Mouse (Mus musculus): ENCODE results near the gene Ptrh1. TPM values are rescaled to one million over a fixed set of nuclear protein-coding genes. Genes with fewer than 3 reads are reported as not detected.

Ptrh1 gene
- polyA plus RNA-seq, 1 experiment from 2014 or later: 6.1 TPM

- 71% methylated on average over 7 of the region's 7 CpGs for WGBS
Measured at GRCm38 (mm10) chr2:32750199-32750598, 25.4 kb upstream of the Ptrh1 start.

GRCm38 (mm10) chr2:32750887-32751664 is 24.5 kb upstream of the Ptrh1 start:
- H3K27me3 ChIP-seq (ENCODE audit: control insufficient read depth, insufficient read depth, low read length): no peaks in the 10 kb centered on the region
- WGBS: 25% methylated on average over 31 of the region's 31 CpGs
- H3K27ac ChIP-seq (ENCODE audit: low read length): peak overlapping the region; percentile 48; the same call in 1 of the 2 replicates
- H3K9me3 ChIP-seq (replicated peaks; ENCODE audit: control insufficient read depth, low read length): no peaks in the 10 kb centered on the region
- peak overlapping the region; percentile 57 for H3K4me3 ChIP-seq (ENCODE audit: low read length)
- H3K4me2 ChIP-seq (ENCODE audit: low read depth, low read length): peak overlapping the region; percentile 85
- peaks cover 2% of the 10 kb centered on the region; the same call in 1 of the 2 replicates for H3K4me1 ChIP-seq (ENCODE audit: control insufficient read depth, insufficient read depth, low read length)
- peak; percentile 89 for ATAC-seq (replicated peaks; ENCODE audit: extremely low read depth, insufficient read depth, low FRiP score)
- peaks cover 19% of the 10 kb centered on the region; the same call in 1 of the 2 replicates for H3K36me3 ChIP-seq (ENCODE audit: control insufficient read depth, insufficient read depth)
- H3K9ac ChIP-seq (ENCODE audit: low read length): peak overlapping the region; percentile 67

More at GRCm38 (mm10) chr2:32750199-32750598, 25.4 kb upstream of the Ptrh1 start:
- no peak overlapping the region for H3K4me2 ChIP-seq (ENCODE audit: low read depth, low read length)
- peaks cover 19% of the 10 kb centered on the region; the same call in 1 of the 2 replicates for H3K36me3 ChIP-seq (ENCODE audit: control insufficient read depth, insufficient read depth)
- no peak overlapping the region for H3K4me3 ChIP-seq (ENCODE audit: low read length)
- no peak overlapping the region for H3K27ac ChIP-seq (ENCODE audit: low read length)
- no peaks in the 10 kb centered on the region for H3K9me3 ChIP-seq (replicated peaks; ENCODE audit: control insufficient read depth, low read length)
- ATAC-seq (replicated peaks; ENCODE audit: extremely low read depth, insufficient read depth, low FRiP score): no peak
- H3K9ac ChIP-seq (ENCODE audit: low read length): no peak overlapping the region
- no peaks in the 10 kb centered on the region for H3K27me3 ChIP-seq (ENCODE audit: control insufficient read depth, insufficient read depth, low read length)
- H3K4me1 ChIP-seq (ENCODE audit: control insufficient read depth, insufficient read depth, low read length): peaks cover 2% of the 10 kb centered on the region; the same call in 1 of the 2 replicates

GRCm38 (mm10) chr2:32751665-32752033 is 23.9 kb upstream of the Ptrh1 start:
- H3K4me1 ChIP-seq (ENCODE audit: control insufficient read depth, insufficient read depth, low read length): peaks cover 2% of the 10 kb centered on the region; the same call in 1 of the 2 replicates
- ATAC-seq (replicated peaks; ENCODE audit: extremely low read depth, insufficient read depth, low FRiP score): peak; percentile 19; the same call in 1 of the 2 replicates
- H3K9ac ChIP-seq (ENCODE audit: low read length): peak overlapping the region; percentile 67
- H3K4me2 ChIP-seq (ENCODE audit: low read depth, low read length): peak overlapping the region; percentile 85
- no peaks in the 10 kb centered on the region for H3K9me3 ChIP-seq (replicated peaks; ENCODE audit: control insufficient read depth, low read length)
- H3K4me3 ChIP-seq (ENCODE audit: low read length): peak overlapping the region; percentile 57
- 33% methylated on average over 10 of the region's 10 CpGs for WGBS
- no peaks in the 10 kb centered on the region for H3K27me3 ChIP-seq (ENCODE audit: control insufficient read depth, insufficient read depth, low read length)
- H3K27ac ChIP-seq (ENCODE audit: low read length): 0 out of 2 replicates have a peak overlapping the region, but pooled peaks have one; percentile 23
- peaks cover 18% of the 10 kb centered on the region; the same call in 1 of the 2 replicates for H3K36me3 ChIP-seq (ENCODE audit: control insufficient read depth, insufficient read depth)

DNA sequence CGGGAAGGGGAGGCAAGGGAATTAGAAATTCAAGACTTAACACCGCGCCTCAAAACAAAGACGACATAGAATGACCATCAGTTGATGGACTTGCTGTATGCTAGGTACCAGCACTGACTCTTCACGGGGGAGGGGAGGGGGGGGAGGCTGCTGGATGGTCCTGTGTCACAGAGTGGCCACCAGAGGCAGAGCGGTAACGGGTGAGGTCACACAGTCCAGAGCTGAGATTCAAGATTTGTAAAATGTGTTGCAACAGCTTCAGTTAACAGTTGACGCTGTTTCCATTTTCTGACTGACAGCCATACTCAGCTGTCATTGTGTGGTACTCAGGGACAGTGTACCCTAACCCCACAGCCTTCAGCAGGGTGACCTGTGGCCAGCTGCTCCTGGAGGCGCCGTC is 23.4 kb upstream of the Ptrh1 start:
- Histone ChIP-seq H3K4me1 (ENCODE audit: control insufficient read depth, insufficient read depth, low read length) (peaks cover 2% of the 10 kb centered on the region; the same call in 1 of the 2 replicates), H3K4me2 (ENCODE audit: low read depth, low read length) (peak overlapping the region; percentile 85; the same call in 1 of the 2 replicates), H3K9me3 (replicated peaks; ENCODE audit: control insufficient read depth, low read length) (no peaks in the 10 kb centered on the region), H3K27me3 (ENCODE audit: control insufficient read depth, insufficient read depth, low read length) (no peaks in the 10 kb centered on the region), H3K27ac (ENCODE audit: low read length) (no peak overlapping the region), H3K36me3 (ENCODE audit: control insufficient read depth, insufficient read depth) (peaks cover 15% of the 10 kb centered on the region; the same call in 1 of the 2 replicates), H3K9ac (ENCODE audit: low read length) (no peak overlapping the region), H3K4me3 (ENCODE audit: low read length) (peak overlapping the region; percentile 57)
- 68% methylated on average over 10 of the region's 10 CpGs for WGBS
- ATAC-seq (replicated peaks; ENCODE audit: extremely low read depth, insufficient read depth, low FRiP score): no peak

- ATAC-seq (replicated peaks; ENCODE audit: extremely low read depth, insufficient read depth, low FRiP score): no peak
- no peaks in the 10 kb centered on the region for H3K27me3 ChIP-seq (ENCODE audit: control insufficient read depth, insufficient read depth, low read length)
- no peaks in the 10 kb centered on the region for H3K9me3 ChIP-seq (replicated peaks; ENCODE audit: control insufficient read depth, low read length)
- peaks cover 5% of the 10 kb centered on the region; the same call in 1 of the 2 replicates for H3K4me1 ChIP-seq (ENCODE audit: control insufficient read depth, insufficient read depth, low read length)
- no peak overlapping the region for H3K9ac ChIP-seq (ENCODE audit: low read length)
- no peak overlapping the region for H3K4me3 ChIP-seq (ENCODE audit: low read length)
- peaks cover 14% of the 10 kb centered on the region; the same call in 1 of the 2 replicates for H3K36me3 ChIP-seq (ENCODE audit: control insufficient read depth, insufficient read depth)
- H3K4me2 ChIP-seq (ENCODE audit: low read depth, low read length): no peak overlapping the region
- no peak overlapping the region for H3K27ac ChIP-seq (ENCODE audit: low read length)
- WGBS: 24% methylated on average over 5 of the region's 6 CpGs
Measured at GRCm38 (mm10) chr2:32756674-32757055, 18.9 kb upstream of the Ptrh1 start.

GRCm38 (mm10) chr2:32757056-32757845 is 18.3 kb upstream of the Ptrh1 start, which contains the start of gene Tor2a:
Gene Tor2a (plus strand): TSS chr2:32757234.
- H3K27ac ChIP-seq (ENCODE audit: low read length): peak within 1 kb of the TSS; percentile 85
- ATAC-seq (replicated peaks; ENCODE audit: extremely low read depth, insufficient read depth, low FRiP score): peak; percentile 96
- peaks cover 14% of the 10 kb centered on the region; the same call in 1 of the 2 replicates for H3K36me3 ChIP-seq (ENCODE audit: control insufficient read depth, insufficient read depth)
- peak within 1 kb of the TSS; percentile 70 for H3K4me3 ChIP-seq (ENCODE audit: low read length)
- H3K27me3 ChIP-seq (ENCODE audit: control insufficient read depth, insufficient read depth, low read length): no peaks in the 10 kb centered on the region
- H3K9me3 ChIP-seq (replicated peaks; ENCODE audit: control insufficient read depth, low read length): no peaks in the 10 kb centered on the region
- under 1% methylated on average over 66 of the region's 66 CpGs for WGBS
- peak within 1 kb of the TSS; percentile 88 for H3K9ac ChIP-seq (ENCODE audit: low read length)
- H3K4me1 ChIP-seq (ENCODE audit: control insufficient read depth, insufficient read depth, low read length): peaks cover 3% of the 10 kb centered on the region; the same call in 1 of the 2 replicates
- H3K4me2 ChIP-seq (ENCODE audit: low read depth, low read length): peak within 1 kb of the TSS; percentile 69

GRCm38 (mm10) chr2:32758503-32758902 is 17.1 kb upstream of the Ptrh1 start:
- no peak overlapping the region for H3K4me2 ChIP-seq (ENCODE audit: low read depth, low read length)
- H3K9me3 ChIP-seq (replicated peaks; ENCODE audit: control insufficient read depth, low read length): no peaks in the 10 kb centered on the region
- ATAC-seq (replicated peaks; ENCODE audit: extremely low read depth, insufficient read depth, low FRiP score): no peak
- H3K27ac ChIP-seq (ENCODE audit: low read length): no peak overlapping the region
- WGBS: 58% methylated on average over 8 of the region's 8 CpGs
- peaks cover 12% of the 10 kb centered on the region; the same call in 1 of the 2 replicates for H3K36me3 ChIP-seq (ENCODE audit: control insufficient read depth, insufficient read depth)
- peaks cover 3% of the 10 kb centered on the region; the same call in 1 of the 2 replicates for H3K4me1 ChIP-seq (ENCODE audit: control insufficient read depth, insufficient read depth, low read length)
- H3K9ac ChIP-seq (ENCODE audit: low read length): no peak overlapping the region
- no peaks in the 10 kb centered on the region for H3K27me3 ChIP-seq (ENCODE audit: control insufficient read depth, insufficient read depth, low read length)
- no peak overlapping the region for H3K4me3 ChIP-seq (ENCODE audit: low read length)

DNA sequence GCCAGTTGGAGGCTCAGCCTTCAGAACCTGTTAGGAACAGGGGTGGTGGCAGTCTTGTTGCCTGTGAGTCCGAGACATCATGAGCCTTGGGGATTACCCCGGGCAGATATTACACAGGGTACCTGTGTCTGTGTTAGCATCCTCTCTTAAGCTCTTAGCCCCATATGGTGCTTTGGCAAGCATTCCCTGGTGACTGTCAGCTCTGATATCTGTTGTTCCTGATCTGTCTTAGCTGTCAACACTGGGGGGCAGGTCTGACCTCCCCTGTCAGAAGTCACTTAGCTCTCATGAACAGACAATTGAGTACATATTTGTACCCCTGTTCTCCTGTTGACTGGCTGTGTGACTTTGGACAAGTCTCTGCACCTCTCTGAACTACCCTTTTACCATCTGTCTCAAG is 16.6 kb upstream of the Ptrh1 start:
- Histone ChIP-seq H3K9me3 (replicated peaks; ENCODE audit: control insufficient read depth, low read length) (no peaks in the 10 kb centered on the region), H3K27me3 (ENCODE audit: control insufficient read depth, insufficient read depth, low read length) (no peaks in the 10 kb centered on the region), H3K4me1 (ENCODE audit: control insufficient read depth, insufficient read depth, low read length) (peaks cover 3% of the 10 kb centered on the region; the same call in 1 of the 2 replicates), H3K27ac (ENCODE audit: low read length) (no peak overlapping the region), H3K4me3 (ENCODE audit: low read length) (no peak overlapping the region), H3K9ac (ENCODE audit: low read length) (no peak overlapping the region), H3K4me2 (ENCODE audit: low read depth, low read length) (no peak overlapping the region), H3K36me3 (ENCODE audit: control insufficient read depth, insufficient read depth) (peaks cover 11% of the 10 kb centered on the region; the same call in 1 of the 2 replicates)
- ATAC-seq (replicated peaks; ENCODE audit: extremely low read depth, insufficient read depth, low FRiP score): no peak
- 81% methylated on average over 2 of the region's 2 CpGs for WGBS
